Mouse (Mus musculus) embryonic fibroblast, embryonic 13.5 days (primary cell): Measurements from ENCODE around the gene Babam1.

Experiments used
- CTCF ChIP-seq: IDR thresholded peaks from 2 replicates; pipeline ENCODE4 v1.5.1; 2011; ENCODE audit warnings: mild to moderate bottlenecking, control low read depth, low read length, moderate library complexity, borderline replicate concordance; ENCODE audit not compliant: insufficient read depth
- POLR2A ChIP-seq: IDR thresholded peaks from 2 replicates; pipeline ENCODE4 v1.6.1; 2011; ENCODE audit warnings: low read depth, mild to moderate bottlenecking, control low read depth, low read length, moderate library complexity

DNA sequence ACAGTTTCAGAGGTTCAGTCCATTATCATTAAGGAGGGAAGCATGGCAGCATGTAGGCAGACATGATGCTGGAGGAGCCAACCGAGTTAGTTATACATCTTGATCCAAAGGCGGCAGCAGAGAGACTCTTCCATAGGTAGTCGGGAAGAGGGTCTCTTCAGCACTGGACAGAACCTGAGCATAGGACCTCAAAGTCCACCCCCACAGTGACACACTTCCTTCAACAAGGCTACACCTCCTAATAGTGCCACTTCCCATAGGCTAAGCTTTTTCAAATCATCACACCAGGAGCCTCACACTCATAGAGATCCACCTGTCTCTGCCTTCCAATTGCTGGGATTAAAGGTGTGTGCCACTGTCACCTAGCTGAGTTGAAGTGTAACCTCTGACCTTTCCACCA is 40.4 kb downstream of the Babam1 start:
- TF ChIP-seq POLR2A (no peak), CTCF (no peak)
